Mouse (Mus musculus) embryonic facial prominence, embryonic 13.5 days (tissue): Measurements from ENCODE around the gene Elf4. TPM values are rescaled to one million over a fixed set of nuclear protein-coding genes. Genes with fewer than 3 reads are reported as not detected.

ENCODE experiments used
- ATAC-seq: fragments of 200-750 bp; cut with Nextera tagmentation; 2 replicates; pipeline ENCODE4 v1.8.0; 2017; ENCODE audit warnings: low read depth; ENCODE audit not compliant: insufficient number of reproducible peaks, insufficient read depth, low FRiP score, low TSS enrichment
- H3K27ac ChIP-seq: fragments of 300-500 bp; sonication (generic); 2 replicates; pipeline ENCODE4 v1.5.1; 2015; ENCODE audit warnings: moderate library complexity, mild to moderate bottlenecking, inconsistent platforms
- H3K27me3 ChIP-seq: fragments of 300-500 bp; sonication (generic); 2 replicates; pipeline ENCODE4 v1.6.1; 2015; ENCODE audit warnings: mild to moderate bottlenecking, inconsistent platforms
- H3K36me3 ChIP-seq: fragments of 300-500 bp; sonication (generic); 2 replicates; pipeline ENCODE4 v1.6.1; 2015; ENCODE audit warnings: mild to moderate bottlenecking, inconsistent platforms
- H3K4me1 ChIP-seq: fragments of 300-500 bp; sonication (generic); 2 replicates; pipeline ENCODE4 v1.6.1; 2015; ENCODE audit warnings: inconsistent platforms
- H3K4me2 ChIP-seq: fragments of 300-500 bp; sonication (generic); 2 replicates; pipeline ENCODE4 v1.6.1; 2015; ENCODE audit warnings: moderate library complexity, mild to moderate bottlenecking, inconsistent platforms
- H3K4me3 ChIP-seq: fragments of 300-500 bp; sonication (generic); 2 replicates; pipeline ENCODE4 v1.5.1; 2015; ENCODE audit warnings: mild to moderate bottlenecking, inconsistent platforms
- H3K9ac ChIP-seq: fragments of 300-500 bp; sonication (generic); 2 replicates; pipeline ENCODE4 v1.6.1; 2015; ENCODE audit warnings: mild to moderate bottlenecking, inconsistent platforms
- H3K9me3 ChIP-seq: fragments of 300-500 bp; sonication (generic); 2 replicates; pipeline ENCODE4 v1.6.1; 2016; ENCODE audit warnings: inconsistent platforms
- whole genome bisulfite sequencing: fragments of 180-500 bp; shearing (Covaris S2); methylation state at CpG from one replicate; pipeline ENCODE4 v1.1.7; 2015; ENCODE audit warnings: mixed read lengths; 5-methylcytosine and 5-hydroxymethylcytosine counted together
- polyA plus RNA-seq: library from polyadenylated mRNA; unstranded; fragments of >200 nt; fragmentation: Nextera tagmentation; extraction: Ambion mirVana; gene quantifications from 2 replicates; pipeline ENCODE4 v1.2.1, GENCODE M21; 2015

Gene Elf4
- polyA plus RNA-seq, 1 experiment from 2014 or later, result 4.5 TPM

DNA sequence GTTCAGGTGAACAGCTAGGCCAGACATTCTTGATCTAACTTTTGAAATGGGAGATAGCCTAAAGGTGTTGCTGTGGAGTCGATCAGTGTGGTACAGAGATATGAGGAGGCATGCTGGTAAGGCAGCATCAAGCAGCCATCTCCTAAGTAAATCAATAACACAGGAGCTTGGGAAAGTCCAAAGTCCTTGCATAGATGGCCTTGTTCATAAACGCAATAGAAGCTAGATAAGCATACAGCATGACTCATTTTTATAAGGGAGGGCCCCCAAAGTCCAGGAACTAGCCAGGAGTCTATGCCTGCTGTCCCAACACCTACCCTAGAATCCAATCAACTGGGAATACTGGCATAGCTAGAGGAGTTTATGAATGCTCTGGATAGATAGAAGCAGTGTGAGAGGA lies 44.5 kb downstream of the Elf4 start:
- ATAC-seq, result no peak
- Histone ChIP-seq H3K36me3 (peaks cover 6% of the 10 kb centered on the region), H3K4me2 (no peak overlapping the region), H3K4me3 (no peak overlapping the region), H3K9ac (no peak overlapping the region), H3K27me3 (no peaks in the 10 kb centered on the region), H3K27ac (no peak overlapping the region), H3K9me3 (no peaks in the 10 kb centered on the region), H3K4me1 (no peaks in the 10 kb centered on the region)
- 70% methylated on average over 2 of the region's 2 CpGs for WGBS

DNA sequence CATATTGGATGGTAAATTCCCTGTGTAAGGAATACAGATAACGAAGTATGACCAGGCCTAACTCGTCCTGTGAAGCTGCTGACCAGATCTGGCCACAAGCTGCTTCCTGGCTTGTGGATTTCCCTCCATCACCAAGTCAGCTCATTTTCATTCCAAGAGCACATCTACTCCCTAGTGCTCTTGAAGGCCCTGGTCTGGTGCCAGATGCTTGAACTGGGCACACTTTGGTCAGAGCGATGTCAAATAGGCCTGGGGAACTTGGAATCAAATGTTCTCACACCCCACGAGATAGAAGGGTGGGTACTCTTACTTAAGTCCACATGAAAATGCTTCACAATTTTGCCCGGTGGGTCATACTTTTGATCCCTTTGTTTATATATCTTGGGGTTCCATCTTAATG lies 48.6 kb downstream of the Elf4 start:
- no peak for ATAC-seq
- peaks cover 6% of the 10 kb centered on the region for H3K36me3 ChIP-seq
- H3K4me2 ChIP-seq, result no peak overlapping the region
- no peaks in the 10 kb centered on the region for H3K9me3 ChIP-seq
- no peaks in the 10 kb centered on the region for H3K4me1 ChIP-seq
- H3K9ac ChIP-seq, result no peak overlapping the region
- 79% methylated on average over 5 of the region's 5 CpGs for WGBS
- no peaks in the 10 kb centered on the region for H3K27me3 ChIP-seq
- no peak overlapping the region for H3K27ac ChIP-seq
- no peak overlapping the region for H3K4me3 ChIP-seq

DNA sequence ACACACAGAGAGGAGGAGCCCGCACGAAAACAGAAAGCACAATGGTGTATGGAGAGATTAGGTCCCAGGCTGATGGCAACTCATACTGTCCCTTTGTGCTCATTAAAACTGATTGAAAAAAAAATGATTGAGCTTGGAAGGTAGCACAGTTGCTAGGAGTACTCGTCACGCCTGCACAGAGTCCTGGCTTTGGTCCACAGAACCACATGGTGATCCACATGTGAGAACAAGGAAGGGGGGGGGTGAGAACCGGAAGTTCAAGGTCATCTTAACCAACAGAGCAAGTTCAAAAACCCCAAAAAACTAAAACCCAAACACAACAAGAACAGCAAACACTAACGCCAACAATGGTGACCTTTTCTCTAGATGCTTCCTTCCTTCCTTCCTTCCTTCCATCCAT lies 50.3 kb downstream of the Elf4 start:
- no peak overlapping the region for H3K27ac ChIP-seq
- H3K4me1 ChIP-seq, result no peaks in the 10 kb centered on the region
- 80% methylated on average over 6 of the region's 6 CpGs for WGBS
- H3K9ac ChIP-seq, result no peak overlapping the region
- H3K9me3 ChIP-seq, result no peaks in the 10 kb centered on the region
- peaks cover 6% of the 10 kb centered on the region for H3K36me3 ChIP-seq
- no peak overlapping the region for H3K4me2 ChIP-seq
- no peak for ATAC-seq
- H3K4me3 ChIP-seq, result no peak overlapping the region
- no peaks in the 10 kb centered on the region for H3K27me3 ChIP-seq

DNA sequence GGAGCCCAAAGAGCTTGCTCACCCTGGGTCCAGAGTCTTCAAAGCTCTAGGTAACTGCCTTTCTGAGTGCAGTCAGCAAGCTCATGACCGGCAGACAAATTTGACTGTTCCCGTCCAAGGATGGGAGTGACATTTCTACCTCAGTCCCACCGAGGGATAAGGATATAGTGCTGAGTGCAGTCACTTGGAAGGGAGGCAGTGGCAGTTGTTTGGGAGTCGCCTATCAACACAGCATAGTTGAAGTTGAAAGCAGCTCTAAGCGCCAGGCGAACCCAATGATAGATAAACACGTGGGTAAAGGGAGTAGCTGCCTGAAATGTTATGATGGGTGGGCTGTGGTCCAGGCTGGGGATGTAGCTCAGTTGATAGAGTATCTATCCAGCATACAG lies 52.5 kb downstream of the Elf4 start:
- Histone ChIP-seq H3K36me3 (peaks cover 7% of the 10 kb centered on the region; the same call in 1 of the 2 replicates), H3K9ac (no peak overlapping the region), H3K27me3 (no peaks in the 10 kb centered on the region), H3K9me3 (no peaks in the 10 kb centered on the region), H3K27ac (no peak overlapping the region), H3K4me1 (peaks cover 2% of the 10 kb centered on the region), H3K4me2 (peak overlapping the region; percentile 60), H3K4me3 (peak overlapping the region; percentile 44)
- WGBS, result 27% methylated on average over 7 of the region's 7 CpGs
- ATAC-seq, result no peak

DNA sequence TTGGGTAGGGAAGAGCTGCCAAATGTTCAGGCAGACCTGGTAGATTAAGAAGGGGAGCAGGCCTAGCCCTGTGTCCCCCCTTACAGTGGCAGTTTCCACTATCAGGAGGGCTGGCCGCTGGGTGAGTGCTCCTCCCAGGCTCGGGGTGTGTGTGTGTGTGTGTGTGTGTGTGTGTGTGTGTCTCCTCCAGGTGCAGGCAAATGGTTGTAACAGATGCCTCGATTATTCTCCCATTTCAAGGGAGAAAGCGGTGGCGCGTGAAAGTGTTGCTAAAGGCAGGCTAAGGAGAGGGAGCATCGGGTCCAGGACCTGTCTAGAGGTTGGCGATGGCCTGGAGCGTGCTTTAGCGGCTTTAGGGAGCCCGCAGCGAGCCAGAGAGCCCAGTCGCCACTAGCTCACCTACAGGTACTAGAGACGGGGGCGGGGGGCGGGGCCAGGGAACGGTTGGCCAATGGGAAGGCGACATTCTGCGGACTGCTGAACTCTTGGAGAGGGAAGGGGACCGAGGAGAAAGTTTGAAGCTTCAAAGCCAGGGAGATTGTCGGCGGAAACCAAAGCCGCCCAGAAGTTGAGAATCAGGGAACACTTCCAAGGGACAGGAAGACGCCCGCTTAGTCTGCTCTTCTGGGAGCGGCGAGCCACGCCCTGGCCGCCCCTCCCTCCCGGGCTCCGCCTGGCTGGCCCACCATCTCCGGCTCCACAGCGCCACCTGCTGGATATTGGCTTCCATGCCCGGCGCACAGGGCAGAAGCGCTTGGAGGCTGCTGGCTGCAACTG lies 53.1 kb downstream of the Elf4 start:
- H3K4me3 ChIP-seq, result peak overlapping the region; percentile 44
- peaks cover 7% of the 10 kb centered on the region; the same call in 1 of the 2 replicates for H3K36me3 ChIP-seq
- WGBS, result 13% methylated on average over 36 of the region's 36 CpGs
- peaks cover 8% of the 10 kb centered on the region for H3K4me1 ChIP-seq
- H3K9ac ChIP-seq, result 0 out of 2 replicates have a peak overlapping the region, but pooled peaks have one; percentile 51
- H3K9me3 ChIP-seq, result no peaks in the 10 kb centered on the region
- H3K27me3 ChIP-seq, result no peaks in the 10 kb centered on the region
- ATAC-seq, result peak; percentile 78
- H3K27ac ChIP-seq, result no peak overlapping the region
- peak overlapping the region; percentile 60 for H3K4me2 ChIP-seq

DNA sequence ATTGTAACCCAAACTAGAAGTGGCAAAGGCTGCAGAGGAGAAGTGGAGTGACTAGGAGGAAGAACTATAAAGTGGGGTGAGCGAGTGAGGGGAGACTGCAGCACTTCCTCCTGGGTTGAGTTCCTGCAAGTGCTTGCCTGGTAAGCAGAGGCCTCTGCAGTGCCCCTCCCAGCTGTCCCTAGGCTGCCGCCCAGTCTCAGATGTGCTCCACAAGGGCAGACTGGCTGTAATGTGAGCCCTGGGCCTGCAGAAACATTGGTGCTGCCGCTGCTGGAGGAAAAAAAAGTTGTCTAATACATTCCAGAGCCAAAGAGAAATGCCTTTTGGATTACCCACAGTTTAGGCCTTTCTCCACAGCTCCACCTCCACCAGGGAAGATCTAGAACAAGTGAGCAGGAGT lies 57.8 kb downstream of the Elf4 start:
- H3K9me3 ChIP-seq, result no peaks in the 10 kb centered on the region
- H3K27me3 ChIP-seq, result no peaks in the 10 kb centered on the region
- ATAC-seq, result no peak
- H3K36me3 ChIP-seq, result peaks cover 44% of the 10 kb centered on the region
- H3K27ac ChIP-seq, result peak overlapping the region; percentile 68
- 27% methylated on average over 3 of the region's 3 CpGs for WGBS
- H3K9ac ChIP-seq, result no peak overlapping the region
- no peak overlapping the region for H3K4me2 ChIP-seq
- no peak overlapping the region for H3K4me3 ChIP-seq
- H3K4me1 ChIP-seq, result peaks cover 9% of the 10 kb centered on the region

DNA sequence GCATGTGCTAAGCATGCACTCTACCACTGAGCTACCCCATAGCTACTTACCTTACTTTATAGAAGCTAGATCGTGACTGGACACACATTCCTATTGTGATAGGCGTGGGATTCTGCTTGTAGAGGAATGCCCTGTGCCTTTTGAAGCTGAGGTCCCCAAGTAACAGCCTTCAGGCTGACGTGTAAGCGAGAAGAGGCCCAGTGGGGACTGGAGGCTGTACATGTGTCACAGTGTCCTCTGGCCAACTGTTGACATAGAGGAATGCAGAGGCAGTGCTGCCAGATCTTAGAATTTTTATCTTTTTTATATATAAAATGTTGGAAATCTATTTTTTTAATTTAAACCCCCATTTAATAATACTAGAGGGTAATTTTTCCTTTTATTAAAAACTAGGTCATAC lies 62.9 kb downstream of the Elf4 start:
- H3K27me3 ChIP-seq, result no peaks in the 10 kb centered on the region
- H3K4me3 ChIP-seq, result no peak overlapping the region
- H3K9me3 ChIP-seq, result no peaks in the 10 kb centered on the region
- 76% methylated on average over 4 of the region's 4 CpGs for WGBS
- ATAC-seq, result no peak
- H3K36me3 ChIP-seq, result peaks cover 52% of the 10 kb centered on the region
- H3K4me1 ChIP-seq, result peaks cover 3% of the 10 kb centered on the region
- H3K4me2 ChIP-seq, result no peak overlapping the region
- H3K9ac ChIP-seq, result no peak overlapping the region
- H3K27ac ChIP-seq, result no peak overlapping the region

DNA sequence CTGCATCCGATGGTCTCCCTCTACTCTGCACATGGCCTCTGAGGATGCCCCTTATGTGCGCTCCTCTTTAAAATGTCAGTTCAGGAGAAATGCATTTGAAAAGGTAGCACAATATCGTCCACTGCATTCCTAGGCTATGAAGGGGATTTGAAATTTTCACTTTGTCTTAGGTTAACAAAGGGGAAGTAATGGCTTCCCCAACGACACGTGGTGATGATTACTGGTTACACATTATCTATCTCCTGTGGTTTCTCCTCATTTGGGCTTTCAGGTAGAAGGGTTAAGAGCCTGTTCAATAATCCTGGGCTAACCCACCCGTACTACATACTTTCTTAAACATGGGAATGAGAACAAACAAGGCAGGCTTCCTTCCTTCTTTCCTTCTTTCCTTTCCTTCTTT lies 73.6 kb downstream of the Elf4 start:
- no peak overlapping the region for H3K27ac ChIP-seq
- H3K9me3 ChIP-seq, result no peaks in the 10 kb centered on the region
- peaks cover 70% of the 10 kb centered on the region for H3K36me3 ChIP-seq
- no peak overlapping the region for H3K4me3 ChIP-seq
- no peak overlapping the region for H3K4me2 ChIP-seq
- H3K9ac ChIP-seq, result no peak overlapping the region
- H3K27me3 ChIP-seq, result no peaks in the 10 kb centered on the region
- no peaks in the 10 kb centered on the region for H3K4me1 ChIP-seq
- 86% methylated on average over 6 of the region's 6 CpGs for WGBS
- no peak for ATAC-seq

DNA sequence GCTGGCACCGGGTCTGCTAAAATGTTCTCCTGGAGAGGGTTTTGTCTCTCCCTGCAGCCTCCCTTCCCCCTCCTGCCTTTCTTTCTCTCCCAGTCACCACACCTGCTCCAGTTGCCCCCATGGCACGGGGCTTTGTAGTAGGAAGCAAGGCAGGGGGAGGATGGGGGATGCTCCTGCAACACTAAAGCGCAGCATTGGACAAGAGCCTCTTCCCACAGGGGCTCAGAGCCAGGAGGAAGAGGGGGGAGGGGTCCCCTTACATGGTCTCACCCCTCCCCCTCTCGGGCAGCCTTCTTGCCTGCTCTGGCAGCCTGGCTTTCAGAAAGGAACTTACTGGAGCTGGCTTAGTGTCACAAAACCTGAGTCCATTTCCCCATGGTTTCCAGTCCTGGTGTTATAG lies 77.0 kb downstream of the Elf4 start:
- Histone ChIP-seq H3K4me2 (no peak overlapping the region), H3K4me1 (no peaks in the 10 kb centered on the region), H3K9me3 (no peaks in the 10 kb centered on the region), H3K27me3 (no peaks in the 10 kb centered on the region), H3K9ac (no peak overlapping the region), H3K27ac (no peak overlapping the region), H3K4me3 (no peak overlapping the region), H3K36me3 (peaks cover 66% of the 10 kb centered on the region)
- WGBS, result 39% methylated on average over 4 of the region's 4 CpGs
- no peak; the same call in 1 of the 2 replicates for ATAC-seq

DNA sequence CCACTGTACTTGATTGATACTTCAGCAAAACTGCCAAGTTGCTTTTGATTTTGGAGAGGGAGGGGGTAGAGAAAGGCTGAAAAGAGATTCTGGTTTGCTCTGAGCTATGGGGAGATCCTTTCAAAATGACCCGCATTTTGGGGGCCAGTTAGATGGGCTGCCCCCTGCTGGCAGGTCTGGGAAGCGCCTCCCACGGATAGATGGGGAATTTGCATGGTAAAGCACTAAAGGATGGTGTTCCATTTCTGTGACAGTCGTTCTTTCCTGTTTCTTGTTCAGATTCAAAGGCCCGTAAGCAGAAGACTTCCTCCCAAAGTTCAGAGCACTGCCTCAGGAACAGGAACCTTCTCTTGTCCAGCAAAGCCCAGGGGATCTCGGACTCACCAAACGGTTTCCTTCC lies 79.3 kb downstream of the Elf4 start:
- Histone ChIP-seq H3K27ac (no peak overlapping the region), H3K4me2 (no peak overlapping the region), H3K4me1 (no peaks in the 10 kb centered on the region), H3K36me3 (peaks cover 57% of the 10 kb centered on the region), H3K27me3 (no peaks in the 10 kb centered on the region), H3K4me3 (no peak overlapping the region), H3K9me3 (no peaks in the 10 kb centered on the region), H3K9ac (no peak overlapping the region)
- WGBS, result 47% methylated on average over 7 of the region's 7 CpGs
- no peak for ATAC-seq

DNA sequence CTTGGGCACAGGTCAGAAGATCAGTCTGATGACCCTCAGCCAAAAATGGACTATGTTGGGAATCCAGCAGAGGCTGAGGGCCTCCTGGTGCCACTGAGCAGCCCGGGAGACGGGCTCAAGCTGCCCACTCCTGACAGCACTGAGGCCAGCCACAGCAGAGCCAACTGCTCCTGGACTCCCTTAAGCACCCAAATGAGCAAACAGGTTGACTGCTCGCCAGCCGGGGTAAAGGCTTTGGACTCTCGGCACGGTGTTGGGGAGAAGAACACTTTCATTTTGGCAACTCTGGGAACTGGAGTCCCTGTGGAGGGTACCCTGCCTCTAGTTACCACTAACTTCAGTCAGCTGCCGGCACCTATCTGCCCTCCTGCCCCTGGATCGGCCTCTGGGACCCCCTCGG lies 95.1 kb downstream of the Elf4 start:
- WGBS, result 89% methylated on average over 9 of the region's 9 CpGs
- Histone ChIP-seq H3K9ac (no peak overlapping the region), H3K4me3 (no peak overlapping the region), H3K27me3 (no peaks in the 10 kb centered on the region), H3K9me3 (no peaks in the 10 kb centered on the region), H3K4me1 (peaks cover 10% of the 10 kb centered on the region; the same call in 1 of the 2 replicates), H3K4me2 (no peak overlapping the region), H3K27ac (no peak overlapping the region), H3K36me3 (peaks cover 44% of the 10 kb centered on the region)
- no peak for ATAC-seq

DNA sequence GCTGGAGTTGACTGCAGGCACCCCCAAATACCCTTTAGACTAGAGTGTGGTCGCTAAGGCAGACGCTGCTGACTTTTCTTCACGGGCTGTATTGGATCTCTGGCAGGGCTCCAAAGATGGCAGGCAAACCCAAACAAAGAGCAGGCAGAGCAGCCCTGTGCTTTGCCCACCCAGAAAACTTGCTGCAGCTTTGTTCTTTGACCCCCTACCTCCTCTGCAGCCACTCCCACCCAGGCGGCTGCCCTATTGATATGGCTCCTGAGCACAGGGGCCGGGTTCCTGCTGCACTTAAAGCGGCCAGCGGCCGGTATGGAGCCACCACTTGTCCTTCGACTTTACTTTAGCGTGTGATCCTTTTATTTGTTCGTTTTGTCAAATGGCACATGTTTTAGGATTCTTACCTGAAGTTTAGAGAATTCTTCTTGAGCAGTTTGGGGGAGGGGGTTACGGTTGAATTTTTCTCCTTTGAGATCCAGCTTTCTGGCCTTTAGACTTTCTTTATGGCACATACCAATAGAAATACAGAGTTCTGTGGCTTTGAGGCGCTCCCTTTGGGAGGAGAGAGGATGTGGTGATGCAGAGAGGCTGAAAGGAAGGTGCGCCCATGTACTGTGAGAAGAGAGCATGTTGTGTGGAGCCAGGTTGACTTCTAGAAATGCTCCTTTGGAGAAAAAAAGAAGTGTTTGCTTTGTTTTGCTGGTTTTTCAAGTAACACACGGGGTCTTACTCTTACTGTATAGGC lies 96.9 kb downstream of the Elf4 start:
- Histone ChIP-seq H3K27me3 (no peaks in the 10 kb centered on the region), H3K36me3 (peaks cover 39% of the 10 kb centered on the region), H3K4me2 (no peak overlapping the region), H3K27ac (no peak overlapping the region), H3K9me3 (no peaks in the 10 kb centered on the region), H3K4me3 (no peak overlapping the region), H3K9ac (no peak overlapping the region), H3K4me1 (peaks cover 10% of the 10 kb centered on the region; the same call in 1 of the 2 replicates)
- WGBS, result 52% methylated on average over 15 of the region's 15 CpGs
- no peak for ATAC-seq
